Mouse (Mus musculus) left cerebral cortex, postnatal 14 days (tissue): Measurements from ENCODE around the gene Zfp759. TPM values are rescaled to one million over a fixed set of nuclear protein-coding genes. Genes with fewer than 3 reads are reported as not detected.

Experiments used
- total RNA-seq, 2 experiments: library from RNA; stranded (reverse); gene quantifications; 2 replicates each; pipeline ENCODE4 v1.2.3; 2021

The Zfp759 gene
- total RNA-seq, 2 experiments from 2014 or later, result 8.8 to 10.5 TPM

Other genes with a start within 250 kb of the Zfp759 start
- gene Gm10767, start 216.7 kb upstream of the Zfp759 start, total RNA-seq, result 1 to 10 TPM; 2.4 to 3.2 TPM
- gene Zfp712, start 60.5 kb upstream of the Zfp759 start, total RNA-seq, result 1 to 10 TPM; 4.8 to 5.8 TPM
- gene Zfp708, start 23.7 kb upstream of the Zfp759 start, total RNA-seq, result 1 to 10 TPM; 2.3 to 2.5 TPM
- 1 to 10 TPM; 1.6 to 2.2 TPM for gene Gm28557, start 13.1 kb upstream of the Zfp759 start, total RNA-seq
- gene Rslcan18, start 5.4 kb upstream of the Zfp759 start, total RNA-seq, result under 1 TPM in 1 of 2 experiments, not detected in 1; 0.33 TPM
- gene Rsl1, start 51.5 kb downstream of the Zfp759 start, total RNA-seq, result 1 to 10 TPM; 3.7 to 5.3 TPM
- gene Zfp455, start 72.8 kb downstream of the Zfp759 start, total RNA-seq, result 1 to 10 TPM; 3.3 to 3.5 TPM
- 10 to 100 TPM; 18.7 to 19.4 TPM for gene Zfp458, start 156.8 kb downstream of the Zfp759 start, total RNA-seq
- 1 to 10 TPM; 4.4 to 4.5 TPM for gene Zfp457, start 184.8 kb downstream of the Zfp759 start, total RNA-seq
- 1 to 10 TPM; 2.6 to 3.8 TPM for gene Zfp595, start 210.9 kb downstream of the Zfp759 start, total RNA-seq
- gene Gm28044, start 238.9 kb downstream of the Zfp759 start, total RNA-seq, result 1 to 10 TPM in 1 of 2 experiments, not detected in 1; 1.9 TPM
- gene Zfp953, start 238.9 kb downstream of the Zfp759 start, total RNA-seq, result 1 to 10 TPM in 1 of 2 experiments, under 1 TPM in 1; 0.53 to 1.0 TPM